Mouse (Mus musculus) ovary, postnatal 36 days (tissue): ENCODE data around the gene Mtg1.

ENCODE experiments used
- DNase-seq: peaks from one replicate; pipeline ENCODE4 v3.0.0; 2022; ENCODE audit warnings: low spot score, mixed read lengths

The Mtg1 gene

GRCm38 (mm10) chr7:140188391-140189328, 51.3 kb downstream of the Mtg1 start:
- DNase-seq: no peak

GRCm38 (mm10) chr7:140190435-140190834, 53.1 kb downstream of the Mtg1 start:
- DNase-seq: no peak

GRCm38 (mm10) chr7:140192445-140192844, 55.1 kb downstream of the Mtg1 start:
- no peak for DNase-seq

- DNase-seq: no peak
Measured at GRCm38 (mm10) chr7:140192851-140193250, 55.5 kb downstream of the Mtg1 start.

- DNase-seq: no peak
Measured at GRCm38 (mm10) chr7:140194031-140194430, 56.7 kb downstream of the Mtg1 start.

GRCm38 (mm10) chr7:140196002-140196401, 58.6 kb downstream of the Mtg1 start:
- no peak for DNase-seq
